In genomic region chr2:83733981-83734393, GRCm38 (mm10) we compare ENCODE assay signal across 12 mouse cellular contexts. TPM values are rescaled to one million over a fixed set of nuclear protein-coding genes. Genes with fewer than 3 reads are reported as not detected.
DNase-seq lines count a peak whose midpoint lies in the region; ATAC-seq and TF ChIP-seq lines count a peak whose summit lies in the region.
"Had no signal": no experiment of that assay in that cellular context is flagged by ENCODE, and none has a peak within 500 bp of the region (broad histone marks: within the 10 kb centered on the region; RNA-seq: fewer than 3 reads in every experiment).

No protein-coding gene starts in this region.

- H3K4me1 ChIP-seq in lung, postnatal 0 days (ENCODE audit: insufficient read depth, low read depth, low read length) = peaks cover 3% of the 10 kb centered on the region
- H3K4me1 ChIP-seq in liver, embryonic 16.5 days (ENCODE audit: control insufficient read depth, low read depth, low read length) = no peaks in the 10 kb centered on the region; the same call in 1 of the 2 replicates
- H3K4me1 ChIP-seq in midbrain, postnatal 0 days (ENCODE audit: insufficient read depth, low read length) = no peaks in the 10 kb centered on the region

- 0 out of 2 replicates have a peak, but pooled peaks have one; percentile 27 for TF ChIP-seq EP300 in lung, postnatal 0 days (IDR thresholded peaks at IDR 0.05)

- H3K27me3 ChIP-seq in lung, postnatal 0 days (replicated peaks; ENCODE audit: insufficient read depth, low read length) = no peaks in the 10 kb centered on the region
- H3K27me3 ChIP-seq in liver, embryonic 16.5 days (ENCODE audit: control insufficient read depth, insufficient read depth, low read depth, low read length) = no peaks in the 10 kb centered on the region
- no peaks in the 10 kb centered on the region for H3K27me3 ChIP-seq in midbrain, postnatal 0 days (ENCODE audit: insufficient read depth, low read length)
- H3K27me3 ChIP-seq: limb, embryonic 12.5 days had no signal

- 22% methylated on average over 13 of the region's 13 CpGs for WGBS in lung, postnatal 0 days
- 36% methylated on average over 13 of the region's 13 CpGs for WGBS in liver, embryonic 16.5 days (ENCODE audit: insufficient replicate concordance)
- WGBS in midbrain, postnatal 0 days = 93% methylated on average over 13 of the region's 13 CpGs

- H3K9ac ChIP-seq in lung, postnatal 0 days (replicated peaks; ENCODE audit: low read depth) = no peak overlapping the region; the same call in 1 of the 2 replicates
- H3K9ac ChIP-seq in liver, embryonic 16.5 days (ENCODE audit: low read depth, low read length) = no peak overlapping the region
- no peak overlapping the region for H3K9ac ChIP-seq in midbrain, postnatal 0 days (replicated peaks; ENCODE audit: low read length, poor library complexity, severe bottlenecking)
- H3K9ac ChIP-seq: limb, embryonic 12.5 days had no signal

- H3K4me3 ChIP-seq in lung, postnatal 0 days (ENCODE audit: low read depth, low read length) = peak overlapping the region; percentile 1; the same call in 1 of the 2 replicates
- no peak overlapping the region for H3K4me3 ChIP-seq in liver, embryonic 16.5 days (ENCODE audit: low read depth, low read length)
- H3K4me3 ChIP-seq in midbrain, postnatal 0 days (ENCODE audit: low read depth, low read length) = no peak overlapping the region
- H3K4me3 ChIP-seq: limb, embryonic 12.5 days had no signal

- peak; percentile 42 for DNase-seq in adrenal gland, postnatal 14 days
- no peak for DNase-seq in adrenal gland, adult 8-10 months
- DNase-seq in lung, postnatal 0 days (ENCODE audit: low spot score) = peak; percentile 58
- DNase-seq in lung, postnatal 4 days = no peak
- DNase-seq in spleen, postnatal 10 days (ENCODE audit: low spot score in 2 of 2) = no peak
- no peak for DNase-seq in gastrocnemius, postnatal 36 days
- no peak for DNase-seq in midbrain, postnatal 0 days (ENCODE audit: low spot score)
- DNase-seq: kidney, postnatal 4 days; right cerebral cortex, postnatal 25 days had no signal

- no peak overlapping the region for H3K27ac ChIP-seq in lung, postnatal 0 days (ENCODE audit: low read length)
- H3K27ac ChIP-seq in liver, embryonic 16.5 days (ENCODE audit: low read length) = no peak overlapping the region
- no peak overlapping the region for H3K27ac ChIP-seq in midbrain, postnatal 0 days (ENCODE audit: low read depth, low read length)
- H3K27ac ChIP-seq: limb, embryonic 12.5 days had no signal

- peak overlapping the region; percentile 40 for H3K4me2 ChIP-seq in lung, postnatal 0 days (replicated peaks; ENCODE audit: low read depth, low read length)
- H3K4me2 ChIP-seq in liver, embryonic 16.5 days (ENCODE audit: low read depth, low read length) = peak overlapping the region; percentile 31; the same call in 1 of the 2 replicates
- H3K4me2 ChIP-seq in midbrain, postnatal 0 days (ENCODE audit: low read depth, low read length, poor library complexity, severe bottlenecking) = no peak overlapping the region
- H3K4me2 ChIP-seq: limb, embryonic 12.5 days had no signal

- peak; percentile 27 for ATAC-seq in lung, postnatal 0 days
- ATAC-seq in liver, embryonic 16.5 days (ENCODE audit: low read depth) = no peak
- no peak for ATAC-seq in midbrain, postnatal 0 days (ENCODE audit: low FRiP score)
- ATAC-seq: midbrain, embryonic 16.5 days had no signal

- no peaks in the 10 kb centered on the region for H3K9me3 ChIP-seq in lung, postnatal 0 days (ENCODE audit: low read length)
- no peaks in the 10 kb centered on the region for H3K9me3 ChIP-seq in liver, embryonic 16.5 days (replicated peaks; ENCODE audit: control insufficient read depth, low read length)
- H3K9me3 ChIP-seq in midbrain, postnatal 0 days (ENCODE audit: low read length) = no peaks in the 10 kb centered on the region
- H3K9me3 ChIP-seq: limb, embryonic 12.5 days had no signal

- intact Hi-C loops in gastrocnemius, postnatal 36 days (cut with DNase I) = no loop called here

- 0 out of 2 replicates have a peak, but pooled peaks cover 3% of the 10 kb centered on the region for H3K36me3 ChIP-seq in lung, postnatal 0 days (ENCODE audit: insufficient read depth, low read length)
- no peaks in the 10 kb centered on the region; the same call in 1 of the 2 replicates for H3K36me3 ChIP-seq in liver, embryonic 16.5 days (ENCODE audit: control insufficient read depth, insufficient read depth)
- no peaks in the 10 kb centered on the region for H3K36me3 ChIP-seq in midbrain, postnatal 0 days (ENCODE audit: insufficient read depth, low read length)

- no peak for TF ChIP-seq CTCF in lung, postnatal 0 days (IDR thresholded peaks at IDR 0.05)
- TF ChIP-seq CTCF in midbrain, postnatal 0 days (IDR thresholded peaks at IDR 0.05) = no peak

RNA-seq across cellular contexts. Expression of gene Itgav, which starts 9.8 kb away (rescaled TPM):
- total RNA-seq in adrenal gland, postnatal 14 days (2021) = 73.3 and 77.0 TPM in 2 replicates
- total RNA-seq in adrenal gland, adult 8-10 months (2022) = 100 to 1,000 TPM; 115 to 144 (median 126) TPM
- polyA plus RNA-seq in lung, postnatal 0 days (2015; fragmentation: Nextera tagmentation; extraction: Ambion mirVana) = 90.8 and 94.5 TPM in 2 replicates
- 15.0 and 15.7 TPM in 2 replicates for polyA plus RNA-seq in liver, embryonic 16.5 days (2015; fragmentation: Nextera tagmentation; extraction: Ambion mirVana)
- 10 to 100 TPM; 39.4 to 48.9 TPM for total RNA-seq in gastrocnemius, postnatal 36 days (2021)
- 30.5 and 30.7 TPM in 2 replicates for total RNA-seq in midbrain, postnatal 0 days (2014; rRNA removed)
- polyA plus RNA-seq in midbrain, postnatal 0 days (2015; fragmentation: Nextera tagmentation; extraction: Ambion mirVana) = 26.7 and 30.8 TPM in 2 replicates

Comparison
In these comparisons a context has a peak if more than half of its experiments do, and no peak if none do; other contexts are left out.
1. DNase-seq: peak in adrenal gland, postnatal 14 days (single experiment) and lung, postnatal 0 days (single experiment); none in adrenal gland, adult 8-10 months (single experiment), lung, postnatal 4 days (0 of 2), spleen, postnatal 10 days (0 of 2), gastrocnemius, postnatal 36 days (0 of 2) and midbrain, postnatal 0 days (single experiment).